Mouse (Mus musculus) liver, embryonic 11.5 days (tissue): Measurements from ENCODE around the gene Ugt1a8. TPM values are rescaled to one million over a fixed set of nuclear protein-coding genes. Genes with fewer than 3 reads are reported as not detected.
"Not testable (repeated sequence)": the region's sequence is repeated elsewhere in the genome, so short reads cannot be mapped to it uniquely, and the experiment has no call there.

Experiments
- ATAC-seq: fragments of 200-750 bp; cut with Nextera tagmentation; replicated peaks from 2 replicates; pipeline ENCODE4 v1.8.0; 2017; ENCODE audit warnings: moderate number of reproducible peaks, mild to moderate bottlenecking, moderate TSS enrichment, moderate library complexity; ENCODE audit not compliant: low FRiP score
- DNase-seq: peaks from one replicate; pipeline ENCODE4 v3.0.0-alpha.2; 2017; ENCODE audit warnings: low spot score
- H3K27ac ChIP-seq: fragments of 300-500 bp; sonication (generic); 2 replicates; pipeline ENCODE4 v1.5.1; 2014; ENCODE audit warnings: mild to moderate bottlenecking, low read depth, low read length, control low read depth
- H3K27me3 ChIP-seq: fragments of 300-500 bp; sonication (generic); replicated peaks from 2 replicates; pipeline ENCODE4 v1.6.1; 2014; ENCODE audit warnings: low read length, mixed read lengths; ENCODE audit not compliant: control insufficient read depth, insufficient read depth
- H3K36me3 ChIP-seq: fragments of 300-500 bp; sonication (generic); 2 replicates; pipeline ENCODE4 v1.6.1; 2014; ENCODE audit warnings: mild to moderate bottlenecking, low read length, moderate library complexity, mixed read lengths; ENCODE audit not compliant: control insufficient read depth, insufficient read depth
- H3K4me1 ChIP-seq: fragments of 300-500 bp; sonication (generic); replicated peaks from 2 replicates; pipeline ENCODE4 v1.6.1; 2014; ENCODE audit warnings: low read length, mixed read lengths; ENCODE audit not compliant: control insufficient read depth, insufficient read depth
- H3K4me2 ChIP-seq: fragments of 300-500 bp; sonication (generic); 2 replicates; pipeline ENCODE4 v1.6.1; 2014; ENCODE audit warnings: mild to moderate bottlenecking, control low read depth, moderate library complexity
- H3K4me3 ChIP-seq: fragments of 300-500 bp; sonication (generic); 2 replicates; pipeline ENCODE4 v1.5.1; 2014; ENCODE audit warnings: low read depth, low read length, control low read depth
- H3K9ac ChIP-seq: fragments of 300-500 bp; sonication (generic); 2 replicates; pipeline ENCODE4 v1.6.1; 2014; ENCODE audit warnings: low read depth, low read length, control low read depth
- H3K9me3 ChIP-seq: fragments of 300-500 bp; sonication (generic); 2 replicates; pipeline ENCODE4 v1.6.1; 2016; ENCODE audit warnings: low read length, inconsistent platforms, mixed read lengths; ENCODE audit not compliant: control insufficient read depth
- WGBS: fragments of 180-500 bp; shearing (Covaris S2); extraction: QIAGEN DNeasy Blood & Tissue Kit; methylation state at CpG from one replicate; pipeline ENCODE4 v1.1.7; 2014; 5-methylcytosine and 5-hydroxymethylcytosine counted together
- polyA plus RNA-seq: library from polyadenylated mRNA; unstranded; fragments of >200 nt; fragmentation: Nextera tagmentation; extraction: Ambion mirVana; gene quantifications from 2 replicates; pipeline ENCODE4 v1.2.1, GENCODE M21; 2014

Gene Ugt1a8
- polyA plus RNA-seq, 1 experiment from 2014 or later, result not detected

DNA sequence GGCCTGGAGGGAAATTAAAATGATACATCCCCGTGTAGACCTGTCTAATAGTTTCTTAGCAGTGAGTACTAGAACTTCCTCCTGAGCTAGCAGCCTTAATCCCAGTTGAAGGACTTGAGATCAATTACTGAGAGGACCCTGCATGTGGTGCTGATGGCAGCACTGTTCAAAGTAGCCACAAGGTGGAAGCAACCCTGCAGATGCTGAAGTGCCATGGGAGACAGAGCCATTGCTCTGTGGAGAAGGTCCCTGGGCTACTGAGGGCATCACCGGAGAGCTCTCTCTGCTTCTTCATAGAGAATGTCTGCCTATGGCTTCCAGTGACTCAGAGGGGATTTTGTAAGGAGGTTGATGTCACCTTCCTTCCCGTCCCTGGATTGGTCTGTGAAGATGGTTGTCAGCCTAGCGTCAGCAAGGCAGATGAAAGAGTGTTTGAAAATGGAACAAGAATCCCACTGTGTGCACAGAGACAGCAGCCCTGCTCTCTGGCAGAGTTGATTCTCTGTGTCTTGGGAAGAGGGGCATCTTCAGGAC is 38.3 kb downstream of the Ugt1a8 start:
- H3K9me3 ChIP-seq, H3K4me3 ChIP-seq, H3K4me2 ChIP-seq, DNase-seq, H3K27me3 ChIP-seq, ATAC-seq, H3K27ac ChIP-seq, H3K36me3 ChIP-seq, H3K4me1 ChIP-seq, H3K9ac ChIP-seq: not testable (repeated sequence)
- 76% methylated on average over 4 of the region's 4 CpGs for WGBS

DNA sequence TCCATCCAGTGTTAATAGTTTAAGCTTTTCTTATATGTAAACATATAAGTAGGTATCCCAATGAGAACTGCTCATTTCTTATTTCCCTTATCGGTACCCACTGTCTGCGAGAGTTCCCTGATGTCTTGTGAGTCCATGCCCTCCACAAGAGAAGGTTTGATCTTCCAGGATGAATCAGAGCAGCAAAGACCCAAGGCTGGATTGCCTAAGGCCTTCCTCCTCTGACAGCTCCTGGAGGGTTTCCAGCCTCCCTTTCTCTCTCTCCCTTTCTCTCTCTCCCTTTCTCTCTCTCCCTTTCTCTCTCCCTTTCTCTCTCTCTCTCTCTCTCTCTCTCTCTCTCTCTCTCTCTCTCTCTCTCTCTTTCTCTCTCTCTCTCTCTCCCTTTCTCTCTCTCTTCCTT is 41.5 kb downstream of the Ugt1a8 start:
- not testable (repeated sequence) for H3K27ac ChIP-seq, H3K4me2 ChIP-seq, H3K9me3 ChIP-seq, H3K36me3 ChIP-seq, DNase-seq, H3K4me3 ChIP-seq, ATAC-seq, H3K4me1 ChIP-seq, H3K9ac ChIP-seq, H3K27me3 ChIP-seq
- WGBS, result 69% methylated on average over 2 of the region's 2 CpGs

DNA sequence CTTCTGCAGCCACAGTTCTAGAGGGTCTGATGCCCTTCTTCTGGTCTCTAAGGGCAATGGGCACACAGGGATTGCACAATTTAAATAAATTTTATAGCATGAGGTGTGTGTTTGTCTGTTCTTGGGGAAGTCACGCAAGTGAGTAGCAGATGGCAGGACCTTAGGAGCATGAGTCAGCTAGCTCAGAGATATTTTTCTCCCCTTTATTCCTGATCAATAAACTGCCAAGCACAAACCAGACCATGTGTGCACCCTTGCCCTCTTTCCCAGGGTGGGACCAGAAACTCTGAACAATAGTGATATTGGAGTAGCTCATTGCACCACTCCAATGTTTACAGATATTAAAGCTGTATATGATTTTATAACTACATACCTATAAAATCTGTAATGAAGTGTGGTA is 42.6 kb downstream of the Ugt1a8 start:
- DNase-seq, H3K9me3 ChIP-seq, H3K4me2 ChIP-seq, ATAC-seq, H3K27me3 ChIP-seq, H3K9ac ChIP-seq, H3K4me1 ChIP-seq, H3K36me3 ChIP-seq, H3K27ac ChIP-seq, H3K4me3 ChIP-seq: not testable (repeated sequence)
- 90% methylated on average over 1 of the region's 1 CpGs for WGBS

DNA sequence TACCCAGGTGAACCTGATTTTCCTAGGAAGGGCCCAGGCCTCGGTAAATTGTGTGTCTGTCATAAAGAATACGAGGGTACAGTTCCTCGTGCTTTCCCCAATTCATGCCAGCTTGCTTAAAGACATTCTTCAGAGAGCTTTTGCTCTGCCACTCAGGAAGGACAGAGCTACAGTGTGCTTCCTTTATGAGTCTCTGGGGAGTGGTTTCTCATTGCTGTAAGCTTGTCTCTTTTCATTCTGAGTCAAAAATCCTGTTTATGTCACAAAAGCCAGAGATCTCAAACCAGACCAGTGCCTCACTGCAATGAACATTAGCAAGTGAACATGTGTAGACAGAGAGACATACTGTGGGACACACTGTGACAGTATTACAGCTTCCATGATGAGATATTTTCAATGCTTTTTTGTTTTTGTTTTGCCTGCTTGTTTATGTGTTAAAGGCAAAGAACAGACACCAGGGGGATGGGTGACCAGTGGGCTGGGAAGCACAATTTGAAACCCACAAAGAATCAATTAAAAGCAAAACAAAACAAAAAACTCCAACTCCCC is 46.4 kb downstream of the Ugt1a8 start:
- WGBS, result 69% methylated on average over 3 of the region's 3 CpGs
- no peak overlapping the region for H3K4me2 ChIP-seq
- no peak for DNase-seq
- H3K4me1 ChIP-seq, result 0 out of 2 replicates have a peak, but pooled peaks cover 2% of the 10 kb centered on the region
- no peaks in the 10 kb centered on the region for H3K27me3 ChIP-seq
- ATAC-seq, result no peak
- no peak overlapping the region for H3K9ac ChIP-seq
- no peaks in the 10 kb centered on the region for H3K36me3 ChIP-seq
- no peak overlapping the region for H3K27ac ChIP-seq
- H3K4me3 ChIP-seq, result no peak overlapping the region
- H3K9me3 ChIP-seq, result no peaks in the 10 kb centered on the region

DNA sequence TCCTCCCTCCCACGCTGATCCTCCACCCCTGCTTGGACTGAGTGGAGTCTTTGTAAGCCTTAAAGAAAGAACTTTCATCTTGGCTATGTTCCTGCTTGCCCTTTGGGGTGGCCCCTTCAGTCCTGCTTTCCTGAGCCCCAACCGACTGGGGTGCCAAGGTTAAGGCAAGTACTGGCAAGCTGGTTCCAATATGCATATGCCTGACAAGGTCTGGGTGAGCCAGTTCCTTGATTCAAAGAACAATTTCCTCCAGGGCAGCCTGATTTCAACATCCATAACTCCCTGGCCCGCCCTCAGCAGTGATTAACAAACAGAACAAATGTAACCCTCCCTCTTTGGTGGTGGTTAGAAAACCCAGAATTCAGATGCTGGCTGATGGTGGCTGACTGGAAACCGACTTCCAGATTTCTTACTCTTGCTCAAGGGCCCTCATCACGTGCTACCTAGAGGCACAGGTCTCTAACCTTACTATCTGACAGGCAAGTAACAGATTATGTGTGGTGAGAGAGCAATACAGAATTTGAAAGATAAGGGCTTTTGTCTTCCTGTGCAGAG is 46.9 kb downstream of the Ugt1a8 start, which contains the start of gene Ugt1a6a:
TSS of gene Ugt1a6a (plus strand) at position 353 of the 555 bp plus-strand sequence.
- not testable (repeated sequence) for H3K4me1 ChIP-seq
- WGBS, result 36% methylated on average over 5 of the region's 5 CpGs

DNA sequence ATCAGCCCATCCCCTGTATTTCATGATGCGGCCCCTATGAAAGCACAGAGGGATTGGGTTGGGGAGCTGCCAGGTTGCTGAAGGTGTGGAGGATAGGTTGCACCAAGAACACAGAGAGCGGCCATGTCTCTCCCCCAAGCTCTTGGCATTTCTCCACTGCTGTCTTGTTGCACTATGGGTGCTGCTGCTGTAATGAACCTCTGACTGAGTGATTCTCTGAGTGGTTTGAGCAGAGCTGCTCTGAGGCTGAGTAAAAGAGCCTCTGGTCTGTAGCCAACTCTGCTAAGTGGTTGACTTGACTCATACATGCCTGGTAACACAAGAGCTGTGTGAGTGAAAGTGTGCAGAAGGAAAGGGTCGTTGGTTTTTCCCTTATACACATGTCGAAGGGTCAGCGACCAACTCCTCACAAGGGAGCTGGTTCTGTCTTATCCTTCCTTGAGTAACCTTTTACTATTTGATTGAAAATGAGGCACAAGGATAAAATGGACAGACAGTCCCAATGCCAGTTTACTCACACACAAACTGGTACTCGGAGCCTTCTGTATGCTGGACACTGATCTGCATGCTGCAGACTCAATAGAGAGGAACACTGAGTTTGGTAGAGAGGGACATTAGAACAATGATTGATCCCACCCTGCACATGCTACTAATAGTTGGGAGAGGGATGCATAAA is 47.8 kb downstream of the Ugt1a8 start:
- H3K4me2 ChIP-seq, DNase-seq, H3K27ac ChIP-seq, H3K9ac ChIP-seq, ATAC-seq, H3K9me3 ChIP-seq, H3K4me1 ChIP-seq, H3K36me3 ChIP-seq, H3K4me3 ChIP-seq, H3K27me3 ChIP-seq: not testable (repeated sequence)
- 90% methylated on average over 5 of the region's 6 CpGs for WGBS

More for the DNA sequence above, 46.9 kb downstream of the Ugt1a8 start, which contains the start of gene Ugt1a6a:
- not testable (repeated sequence) for H3K27me3 ChIP-seq, DNase-seq, ATAC-seq, H3K9me3 ChIP-seq, H3K9ac ChIP-seq, H3K4me2 ChIP-seq, H3K4me3 ChIP-seq, H3K27ac ChIP-seq, H3K36me3 ChIP-seq

DNA sequence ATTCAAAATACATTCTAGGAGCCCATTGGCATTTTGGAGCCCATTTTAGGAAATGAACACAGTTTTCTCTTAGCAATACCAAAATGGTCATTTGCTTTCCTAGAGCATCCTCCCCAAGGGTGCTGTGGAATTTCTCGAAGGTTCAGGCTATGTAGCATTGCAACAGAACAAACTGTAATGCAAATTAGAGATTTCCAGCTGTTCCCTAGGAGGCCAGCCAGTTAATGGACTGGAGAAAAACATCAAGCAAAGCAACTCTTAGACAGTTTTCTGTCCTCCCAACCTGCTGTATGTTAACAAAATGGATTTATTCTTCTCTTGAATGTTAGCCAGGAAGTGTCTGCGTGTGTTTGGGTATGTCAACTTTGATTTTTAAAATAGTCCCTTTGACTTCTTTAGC is 49.0 kb downstream of the Ugt1a8 start:
- Histone ChIP-seq H3K9ac (no peak overlapping the region), H3K9me3 (no peaks in the 10 kb centered on the region), H3K4me1 (0 out of 2 replicates have a peak, but pooled peaks cover 2% of the 10 kb centered on the region), H3K36me3 (no peaks in the 10 kb centered on the region), H3K27ac (no peak overlapping the region), H3K27me3 (no peaks in the 10 kb centered on the region), H3K4me2 (no peak overlapping the region), H3K4me3 (no peak overlapping the region)
- 79% methylated on average over 2 of the region's 2 CpGs for WGBS
- DNase-seq (no peak), ATAC-seq (no peak)

DNA sequence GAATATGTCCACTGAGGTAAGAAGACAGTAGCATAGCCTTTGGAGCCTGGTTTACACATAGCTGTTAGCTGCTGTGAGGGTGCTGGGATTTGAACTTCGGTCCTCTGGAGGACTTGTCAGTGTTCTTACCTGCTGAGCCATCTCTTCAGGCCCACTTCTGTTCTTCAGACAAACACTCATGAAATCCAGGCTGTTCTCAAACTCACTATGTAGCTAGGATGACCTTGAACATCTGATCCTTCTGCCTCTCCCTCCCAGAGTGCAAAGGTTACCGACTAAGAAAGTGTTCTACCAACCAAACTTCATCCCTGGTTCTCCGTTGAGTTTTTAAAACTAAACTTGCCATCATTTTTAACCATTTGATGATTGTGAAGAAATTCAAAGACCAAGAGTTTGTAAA is 49.7 kb downstream of the Ugt1a8 start:
- Histone ChIP-seq H3K9me3 (no peaks in the 10 kb centered on the region), H3K9ac (no peak overlapping the region), H3K4me2 (no peak overlapping the region), H3K36me3 (no peaks in the 10 kb centered on the region), H3K4me1 (0 out of 2 replicates have a peak, but pooled peaks cover 2% of the 10 kb centered on the region), H3K4me3 (no peak overlapping the region), H3K27ac (no peak overlapping the region), H3K27me3 (no peaks in the 10 kb centered on the region)
- ATAC-seq (no peak), DNase-seq (no peak)
- WGBS, result 85% methylated on average over 3 of the region's 3 CpGs
